Mouse (Mus musculus) embryo, embryonic 10.5 days (tissue): ENCODE measurements around the gene Gpr50.
A peak's percentile ranks its signal among the peaks of the same experiment; 100 is the strongest.

ENCODE experiments used
- DNase-seq: peaks from one replicate; pipeline ENCODE4 v3.0.0-alpha.2; 2015; ENCODE audit warnings: low spot score

Gpr50 gene

GRCm38 (mm10) chrX:71663374-71663773 is at the start of gene Gpr50:
Gene Gpr50, plus strand, starts transcription at chrX:71663667.
- peak; percentile 59 for DNase-seq

GRCm38 (mm10) chrX:71622286-71622685 is 41.2 kb upstream of the Gpr50 start:
- DNase-seq, result no peak

GRCm38 (mm10) chrX:71623843-71624242 is 39.6 kb upstream of the Gpr50 start:
- peak; percentile 51 for DNase-seq

GRCm38 (mm10) chrX:71628306-71628705 is 35.2 kb upstream of the Gpr50 start:
- DNase-seq, result peak; percentile 67

GRCm38 (mm10) chrX:71630709-71631108 is 32.8 kb upstream of the Gpr50 start:
- DNase-seq, result no peak

GRCm38 (mm10) chrX:71631130-71631529 is 32.3 kb upstream of the Gpr50 start:
- no peak for DNase-seq

GRCm38 (mm10) chrX:71647958-71648357 is 15.5 kb upstream of the Gpr50 start:
- peak; percentile 67 for DNase-seq

- no peak for DNase-seq
Observed at GRCm38 (mm10) chrX:71648434-71648833, 15.0 kb upstream of the Gpr50 start.

GRCm38 (mm10) chrX:71648848-71649454 is 14.5 kb upstream of the Gpr50 start:
- DNase-seq, result peak; percentile 64

- no peak for DNase-seq
Observed at GRCm38 (mm10) chrX:71649993-71650392, 13.5 kb upstream of the Gpr50 start.

- peak; percentile 18 for DNase-seq
Observed at GRCm38 (mm10) chrX:71661794-71662193, 1.7 kb upstream of the Gpr50 start.

GRCm38 (mm10) chrX:71663871-71664687 is 612 bp downstream of the Gpr50 start:
- DNase-seq, result peak; percentile 23

GRCm38 (mm10) chrX:71664688-71665026 is 1.2 kb downstream of the Gpr50 start:
- DNase-seq, result peak; percentile 46

- no peak for DNase-seq
Observed at GRCm38 (mm10) chrX:71670254-71670653, 6.8 kb downstream of the Gpr50 start.

GRCm38 (mm10) chrX:71700817-71701469 is 37.5 kb downstream of the Gpr50 start:
- DNase-seq, result peak; percentile 32
